15 mouse cellular contexts compared by ENCODE assay signal in the genomic region with DNA sequence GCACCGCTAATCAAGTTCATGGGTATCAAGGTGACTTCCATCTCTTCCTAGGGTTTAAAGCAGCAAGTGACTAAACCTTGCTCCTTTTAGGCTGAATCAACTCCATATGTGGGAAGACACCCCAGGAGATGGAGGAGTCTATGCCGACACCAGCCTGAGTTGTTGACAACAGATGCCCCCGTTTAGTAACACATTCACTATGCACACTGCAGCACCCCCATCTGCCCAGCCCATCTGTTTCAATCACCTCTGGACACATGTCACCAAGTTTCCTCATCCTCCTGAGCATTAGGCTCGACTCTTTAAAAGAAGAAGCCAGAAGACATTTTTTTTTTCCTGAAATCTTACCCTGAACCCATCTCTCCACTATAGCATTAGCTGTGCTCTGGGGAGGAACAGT.
"Had no signal": no experiment of that assay in that cellular context is flagged by ENCODE, and none has a peak within 500 bp of the region (broad histone marks: within the 10 kb centered on the region; RNA-seq: fewer than 3 reads in every experiment).

No protein-coding gene starts in this region.

- H3K27me3 ChIP-seq: lung, embryonic 15.5 days; midbrain, embryonic 15.5 days; neural tube, embryonic 12.5 days; stomach, embryonic 15.5 days had no signal

- H3K36me3 ChIP-seq: limb, embryonic 10.5 days; liver, embryonic 12.5 days; lung, embryonic 15.5 days; midbrain, embryonic 15.5 days; neural tube, embryonic 12.5 days; stomach, embryonic 15.5 days had no signal

- H3K4me2 ChIP-seq: liver, embryonic 12.5 days; lung, embryonic 15.5 days; midbrain, embryonic 11.5 days; midbrain, embryonic 15.5 days; neural tube, embryonic 12.5 days; stomach, embryonic 15.5 days had no signal

- ATAC-seq: intestine, postnatal 0 days; liver, embryonic 12.5 days; liver, postnatal 0 days; midbrain, embryonic 15.5 days had no signal

- H3K9ac ChIP-seq: liver, embryonic 12.5 days; liver, postnatal 0 days; lung, embryonic 15.5 days; midbrain, embryonic 15.5 days; neural tube, embryonic 12.5 days; stomach, embryonic 15.5 days had no signal

- H3K27ac ChIP-seq: left cerebral cortex, adult 2 months; limb, embryonic 10.5 days; liver, embryonic 12.5 days; lung, embryonic 15.5 days; macrophage; midbrain, embryonic 15.5 days; neural tube, embryonic 12.5 days; stomach, embryonic 15.5 days had no signal

- DNase-seq: kidney, adult 8-10 months; kidney, postnatal 36 days; liver, postnatal 0 days; lung, postnatal 14 days had no signal

- H3K4me1 ChIP-seq: lung, embryonic 15.5 days; midbrain, embryonic 15.5 days; stomach, embryonic 15.5 days had no signal

- H3K9me3 ChIP-seq: limb, embryonic 10.5 days; liver, embryonic 12.5 days; lung, embryonic 15.5 days; megakaryocyte, embryonic 14.5 days; midbrain, embryonic 15.5 days; neural tube, embryonic 12.5 days; stomach, embryonic 15.5 days had no signal

- H3K4me3 ChIP-seq: left cerebral cortex, adult 2 months; limb, embryonic 10.5 days; liver, embryonic 12.5 days; lung, embryonic 15.5 days; midbrain, embryonic 15.5 days; neural tube, embryonic 12.5 days; stomach, embryonic 15.5 days had no signal
